Mouse (Mus musculus): ENCODE results near the gene Pcgf2.
"Not testable (repeated sequence)": the region's sequence is repeated elsewhere in the genome, so short reads cannot be mapped to it uniquely, and the experiment has no call there.

The Pcgf2 gene

DNA sequence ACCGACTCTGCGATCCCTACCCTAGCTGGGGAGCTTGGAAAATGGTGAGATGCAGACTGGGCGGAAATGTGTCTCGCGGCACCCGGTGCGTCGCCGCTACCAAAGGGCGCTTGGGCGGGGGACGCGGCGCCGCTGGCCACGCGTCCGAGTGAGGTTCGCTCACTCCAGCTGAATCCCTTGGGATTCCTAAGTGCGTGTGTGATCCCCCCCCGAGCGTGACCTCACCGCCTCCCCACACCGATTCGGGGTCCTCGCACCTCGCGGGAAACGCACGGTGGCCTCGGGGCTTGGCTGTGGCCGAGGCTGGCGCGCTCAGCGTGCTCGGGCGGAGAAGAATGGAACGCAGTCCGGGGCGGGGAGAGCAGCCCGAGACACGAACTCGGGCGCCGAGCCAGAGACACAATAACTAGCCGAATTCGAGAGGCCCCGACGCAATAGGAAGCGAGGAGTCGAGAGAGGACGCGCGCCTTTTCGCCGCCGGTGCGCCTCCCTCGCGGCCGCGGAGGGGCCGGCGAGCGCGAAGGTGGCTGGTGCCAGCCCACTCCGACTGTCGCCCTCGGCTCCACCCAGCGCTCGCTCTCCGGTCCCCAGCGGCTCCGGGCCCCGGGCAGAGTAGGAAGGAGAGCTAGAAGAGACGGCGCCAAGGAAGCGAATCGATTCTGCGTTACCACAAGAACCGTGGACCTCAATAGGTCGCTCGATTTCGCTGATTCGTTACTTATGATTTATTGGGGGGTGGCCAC is at the start of gene Pcgf2:
Gene Pcgf2, minus strand, starts transcription at position 495 of the 743 bp plus-strand sequence.
- DNase-seq (ENCODE audit: low spot score), result peak; percentile 63

DNA sequence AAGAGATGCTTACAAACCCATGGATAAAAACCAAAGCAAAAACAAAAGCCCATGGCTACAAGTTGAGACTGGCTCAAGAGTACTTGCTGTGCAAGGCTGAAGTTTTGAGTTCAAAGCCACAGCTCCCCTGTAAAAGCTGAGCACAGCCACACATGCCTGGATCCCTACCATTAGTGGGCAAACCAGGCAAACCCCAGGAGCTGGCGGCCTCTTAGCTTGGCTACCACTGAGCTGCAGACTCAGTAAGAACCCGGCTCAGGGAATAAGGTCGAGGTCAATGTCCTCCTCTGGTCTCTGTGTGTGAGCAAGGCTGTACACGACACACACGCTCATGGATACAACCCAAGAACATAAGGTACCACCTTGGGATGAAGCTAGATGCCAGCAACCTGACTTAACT is 48.2 kb upstream of the Pcgf2 start:
- DNase-seq (ENCODE audit: low spot score), result no peak

DNA sequence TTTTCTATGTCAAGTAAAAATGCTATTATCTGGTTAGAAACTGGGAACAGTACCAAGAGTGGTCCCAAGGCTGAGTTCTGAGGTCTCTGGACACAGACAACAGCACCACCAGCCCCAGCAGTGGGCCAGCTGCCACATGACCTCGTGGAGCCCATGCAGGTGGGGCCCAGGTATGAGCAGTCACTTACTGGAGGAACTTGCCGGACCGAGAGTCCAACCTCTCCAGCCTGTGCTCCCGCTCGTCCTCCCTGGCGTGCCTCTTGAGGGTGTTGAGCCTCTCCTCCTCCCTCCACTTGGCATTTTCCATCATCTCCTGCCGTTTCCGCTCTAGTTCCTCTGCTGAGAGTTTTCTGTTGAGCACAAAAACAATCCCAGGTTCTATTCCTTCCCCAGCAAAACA is 47.5 kb upstream of the Pcgf2 start:
- no peak for DNase-seq (ENCODE audit: low spot score)

DNA sequence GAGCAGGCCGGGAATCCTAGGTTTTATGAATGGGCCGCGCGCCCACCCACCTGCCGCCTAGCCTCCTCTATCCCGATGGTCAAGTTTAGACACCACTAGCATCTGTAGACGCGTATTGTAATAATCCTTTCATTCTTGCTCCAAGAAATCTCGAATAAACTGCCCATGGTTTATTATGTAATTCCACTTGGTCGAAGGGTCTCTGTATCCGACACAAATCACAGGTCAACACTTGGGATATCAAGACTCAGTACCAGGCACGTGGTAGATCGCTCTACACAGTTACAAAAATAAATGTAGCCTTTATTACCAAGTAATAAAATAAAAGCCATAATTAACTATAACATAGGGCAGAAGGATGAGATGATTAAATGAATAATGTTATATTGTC is 45.0 kb upstream of the Pcgf2 start:
- DNase-seq (ENCODE audit: low spot score), result no peak

DNA sequence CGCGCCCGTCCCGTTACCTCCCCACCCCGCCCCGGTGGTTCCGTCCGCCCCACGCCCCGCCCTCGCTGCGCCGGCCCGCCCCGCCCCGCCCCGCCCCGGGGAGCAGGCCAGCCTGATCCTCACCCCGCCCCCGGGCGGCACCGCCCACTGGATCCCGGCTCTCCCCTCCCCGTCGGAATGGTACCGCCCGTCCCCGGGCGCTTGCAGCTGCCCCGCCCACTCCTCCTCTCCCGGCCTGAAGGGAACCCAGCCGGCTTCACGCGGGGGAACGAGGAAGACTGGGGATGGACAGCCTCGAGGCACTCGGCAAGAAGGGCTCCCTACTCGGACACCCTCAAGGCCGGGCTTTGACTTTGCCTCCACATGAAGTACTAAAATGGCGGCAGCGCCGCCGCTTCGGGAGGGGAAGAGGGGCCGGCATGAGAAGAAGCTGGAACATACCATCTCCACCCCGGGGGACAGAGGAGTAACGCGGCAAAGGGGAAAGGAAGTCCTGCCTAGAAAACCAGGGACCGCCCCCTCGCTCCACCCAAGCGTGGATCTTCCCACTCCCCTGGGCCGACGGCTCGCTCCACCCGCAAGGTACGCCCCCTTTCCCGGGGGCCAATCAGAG is 44.5 kb upstream of the Pcgf2 start:
- DNase-seq (ENCODE audit: low spot score), result peak; percentile 85

DNA sequence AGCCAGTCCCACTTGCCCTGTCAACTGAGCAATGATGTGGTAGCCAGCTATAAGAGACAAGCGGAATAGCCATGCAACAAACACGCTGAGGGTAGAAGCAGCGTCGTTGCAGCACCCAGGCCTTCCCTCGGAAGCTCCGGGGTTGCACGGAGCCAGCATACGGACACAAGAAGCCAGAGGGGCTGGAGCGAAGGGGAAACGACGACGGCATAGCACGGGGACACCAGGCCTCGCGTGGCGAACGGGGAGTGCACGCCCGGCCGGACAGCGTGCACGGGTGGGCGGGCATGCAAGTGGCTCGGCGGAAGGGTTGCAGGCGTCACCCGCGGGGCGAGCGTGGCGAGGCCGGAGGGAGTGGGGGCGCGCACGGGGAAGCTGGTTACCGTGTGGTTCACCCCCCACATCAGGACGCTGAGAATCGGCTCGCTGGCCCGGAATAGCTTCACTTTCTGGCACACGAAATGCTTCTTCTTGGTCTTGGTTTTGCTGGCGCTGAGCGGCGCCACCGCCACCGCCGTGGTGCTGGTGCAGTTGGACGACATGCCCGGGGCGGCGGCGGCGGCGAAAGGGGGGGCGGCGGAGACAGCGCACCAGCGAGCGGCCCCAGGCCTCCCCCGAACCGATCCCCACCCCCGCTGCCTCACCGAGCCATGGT is 43.9 kb upstream of the Pcgf2 start, which contains the start of gene Pip4k2b:
Gene Pip4k2b, minus strand, starts transcription at position 642 of the 655 bp plus-strand sequence.
- DNase-seq (ENCODE audit: low spot score), result no peak

DNA sequence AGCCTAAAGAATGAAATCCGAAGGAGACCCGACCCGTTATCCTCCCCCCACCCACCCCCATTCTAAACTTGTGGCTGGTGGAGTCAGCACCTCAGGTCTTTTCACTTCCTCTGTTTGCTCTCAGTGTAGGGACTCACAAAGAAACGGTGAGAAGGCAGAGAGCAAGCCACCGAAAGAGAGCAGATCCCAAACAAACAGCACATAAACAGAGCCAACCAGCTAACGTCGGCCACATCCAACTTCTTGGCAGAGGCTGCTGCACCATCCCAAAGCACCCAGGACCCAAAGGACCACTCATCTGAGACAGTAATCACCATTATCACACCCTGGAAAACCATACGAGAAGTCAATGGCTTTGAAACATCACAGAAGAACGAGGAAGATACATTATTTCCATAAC is 43.1 kb upstream of the Pcgf2 start:
- no peak for DNase-seq (ENCODE audit: low spot score)

DNA sequence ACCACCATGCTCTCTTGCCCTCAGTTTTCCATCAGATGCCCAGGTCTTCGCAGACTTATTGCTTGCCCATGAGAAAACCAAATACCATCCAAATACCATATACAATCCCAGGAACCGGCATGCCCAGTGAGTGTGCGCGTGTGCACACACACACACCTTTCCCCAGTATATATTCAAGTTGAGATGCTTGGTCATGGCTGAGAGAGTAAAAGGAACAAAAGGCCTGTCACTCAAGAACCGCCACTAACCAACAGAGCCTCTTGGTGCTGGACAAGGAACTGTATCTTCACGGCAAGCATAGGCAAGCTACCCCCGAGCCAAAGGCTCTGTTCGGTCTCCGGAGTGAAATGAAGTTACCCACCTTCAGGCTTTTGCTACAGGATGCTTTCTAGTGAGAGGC is 42.3 kb upstream of the Pcgf2 start:
- no peak for DNase-seq (ENCODE audit: low spot score)

DNA sequence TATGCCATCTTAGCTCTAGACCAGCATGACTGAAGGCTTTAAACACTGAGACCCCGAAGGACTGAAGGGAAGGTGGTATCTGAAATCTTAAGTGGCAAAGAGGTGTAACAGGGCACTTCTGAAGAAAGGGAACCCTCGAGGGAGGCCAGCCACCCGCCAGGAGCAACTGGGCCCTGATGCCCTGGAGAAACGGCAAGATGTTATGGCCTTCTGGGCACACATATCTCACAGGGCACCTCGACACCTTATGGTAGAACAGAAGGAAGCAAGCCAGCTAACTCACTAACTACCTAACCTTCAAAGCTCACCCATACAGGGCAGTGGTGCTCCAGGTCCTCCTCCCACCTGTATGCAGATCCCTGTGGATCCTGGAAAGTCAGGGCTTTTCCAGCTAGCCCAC is 41.9 kb upstream of the Pcgf2 start:
- DNase-seq (ENCODE audit: low spot score), result no peak

DNA sequence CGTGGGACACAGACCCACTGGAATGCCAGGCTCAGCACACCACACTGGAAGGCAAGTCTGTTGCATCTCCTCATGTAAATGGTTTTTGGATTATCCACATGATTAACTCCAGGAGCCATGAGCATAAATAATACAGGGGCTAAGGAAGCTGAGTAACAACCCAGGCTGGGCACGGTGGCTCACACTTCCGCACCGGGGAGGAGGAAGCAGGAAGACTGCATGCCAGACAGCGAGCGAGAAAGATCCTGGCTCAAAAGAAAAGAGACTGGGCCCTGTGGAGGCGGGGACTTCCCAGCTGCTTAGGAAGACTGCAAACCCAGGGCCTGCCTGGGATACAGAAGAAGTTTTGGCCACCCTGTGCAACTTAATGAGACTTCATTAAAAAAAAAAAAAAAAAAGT is 39.9 kb upstream of the Pcgf2 start:
- DNase-seq (ENCODE audit: low spot score), result no peak

DNA sequence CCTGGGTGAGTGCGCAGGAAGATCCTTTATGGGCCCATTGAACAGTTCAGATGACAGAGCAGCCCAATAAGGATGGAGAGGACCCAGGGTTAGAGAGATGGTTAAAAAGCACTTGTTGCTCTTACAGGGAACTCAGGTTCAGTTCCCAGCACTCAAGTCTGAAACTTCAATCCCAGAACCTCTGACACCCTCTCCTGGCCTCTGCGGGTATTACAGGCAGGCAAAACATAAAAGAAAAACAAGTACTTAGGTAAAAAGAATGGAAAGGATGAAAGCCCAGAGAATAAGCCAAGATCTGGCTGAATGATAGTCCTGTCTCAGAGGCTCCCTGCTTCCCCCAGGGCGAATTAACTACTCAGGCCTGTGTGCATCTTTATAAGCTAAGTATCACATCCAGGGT is 38.9 kb upstream of the Pcgf2 start:
- DNase-seq (ENCODE audit: low spot score), result no peak

DNA sequence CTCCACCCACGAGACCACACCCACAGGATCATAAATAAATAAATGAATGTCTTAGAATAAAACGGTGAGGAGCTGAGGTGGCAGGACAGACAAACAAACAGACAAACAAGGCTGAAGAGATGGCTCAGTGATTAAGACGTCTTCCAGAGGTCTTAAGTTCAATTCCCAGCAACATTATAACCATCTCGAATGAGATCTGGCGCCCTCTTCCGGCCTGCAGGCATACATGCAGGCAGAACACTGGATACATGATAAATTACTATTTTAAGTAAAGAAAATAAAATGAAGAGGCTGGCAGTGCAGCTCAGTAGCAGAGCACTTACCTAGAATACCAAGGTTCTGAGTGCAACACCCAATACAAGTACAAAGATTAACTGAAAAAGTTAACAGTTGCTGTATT is 38.4 kb upstream of the Pcgf2 start:
- no peak for DNase-seq (ENCODE audit: low spot score)

DNA sequence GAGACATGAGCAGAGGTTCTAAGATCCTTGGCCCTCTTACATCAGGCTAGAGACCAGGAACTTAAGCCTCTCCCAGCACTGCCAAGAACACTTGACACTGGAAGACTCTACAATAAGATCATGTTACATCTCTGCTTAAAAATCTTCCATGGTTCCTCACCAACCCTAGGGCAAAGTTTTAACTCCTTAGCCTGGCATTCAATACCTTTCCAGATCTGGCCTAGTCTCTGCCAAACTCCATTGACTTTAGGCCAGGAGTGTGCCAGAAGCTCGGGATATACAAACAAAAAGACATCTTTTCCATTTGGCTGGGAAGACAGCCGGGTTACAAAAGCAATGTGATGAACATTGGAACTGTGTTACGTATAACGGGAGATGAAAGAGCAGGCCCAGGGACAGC is 37.3 kb upstream of the Pcgf2 start:
- no peak for DNase-seq (ENCODE audit: low spot score)

DNA sequence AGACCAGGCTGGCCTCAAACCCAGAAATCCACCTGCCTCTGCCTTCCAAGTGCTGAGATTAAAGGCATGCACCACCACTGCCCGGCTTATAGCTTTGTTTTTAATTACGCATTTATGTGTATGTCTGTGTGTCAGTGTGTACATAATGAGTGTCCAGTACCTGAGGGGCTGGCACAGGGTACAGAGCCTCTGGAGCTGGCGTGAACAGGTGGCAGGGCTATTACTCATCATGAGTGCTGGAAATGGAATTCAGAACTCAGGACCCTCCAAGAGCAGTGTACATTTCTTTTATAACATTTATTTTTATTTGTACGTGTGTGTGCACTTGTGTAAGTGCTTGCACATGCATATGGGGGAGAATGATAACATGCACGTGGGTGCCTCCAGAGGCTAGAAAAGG is 36.3 kb upstream of the Pcgf2 start:
- no peak for DNase-seq (ENCODE audit: low spot score)

DNA sequence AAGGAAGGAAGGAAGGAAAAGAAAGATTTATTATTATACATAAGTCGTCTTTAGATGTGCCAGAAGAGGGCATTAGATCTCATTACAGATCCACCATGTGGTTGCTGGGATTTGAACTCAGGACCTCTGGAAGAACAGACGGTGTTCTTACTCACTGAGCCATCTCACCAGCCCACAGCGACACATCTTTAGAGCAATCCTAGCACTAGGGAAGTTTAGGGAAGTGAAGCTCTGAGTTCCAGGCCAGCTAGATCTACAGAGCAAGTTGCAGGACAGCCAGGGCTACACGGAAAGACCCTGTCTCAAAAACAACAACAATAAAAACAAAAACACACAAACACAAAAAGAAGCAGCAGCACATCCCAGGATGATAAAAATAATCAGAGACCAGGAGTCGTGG is 34.5 kb upstream of the Pcgf2 start:
- DNase-seq (ENCODE audit: low spot score), result not testable (repeated sequence)

DNA sequence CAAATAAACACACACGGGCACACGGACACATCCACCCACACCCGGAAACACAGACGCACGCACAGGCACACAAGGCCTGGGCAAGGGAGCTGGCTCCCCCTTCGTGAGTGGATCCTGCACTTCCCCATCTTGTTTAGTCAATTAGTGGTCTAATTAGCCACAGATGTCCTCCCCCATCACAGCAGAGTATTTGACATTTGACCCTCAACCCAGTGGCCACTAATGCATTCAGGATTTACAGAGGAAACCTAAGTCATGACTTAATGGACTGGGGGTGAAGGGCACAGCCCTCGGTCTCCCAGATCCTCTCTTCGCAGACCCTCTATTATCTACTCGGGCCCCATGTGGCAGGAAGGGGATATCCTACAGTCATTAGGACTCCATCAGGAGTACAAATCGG is 33.4 kb upstream of the Pcgf2 start:
- DNase-seq (ENCODE audit: low spot score), result no peak

DNA sequence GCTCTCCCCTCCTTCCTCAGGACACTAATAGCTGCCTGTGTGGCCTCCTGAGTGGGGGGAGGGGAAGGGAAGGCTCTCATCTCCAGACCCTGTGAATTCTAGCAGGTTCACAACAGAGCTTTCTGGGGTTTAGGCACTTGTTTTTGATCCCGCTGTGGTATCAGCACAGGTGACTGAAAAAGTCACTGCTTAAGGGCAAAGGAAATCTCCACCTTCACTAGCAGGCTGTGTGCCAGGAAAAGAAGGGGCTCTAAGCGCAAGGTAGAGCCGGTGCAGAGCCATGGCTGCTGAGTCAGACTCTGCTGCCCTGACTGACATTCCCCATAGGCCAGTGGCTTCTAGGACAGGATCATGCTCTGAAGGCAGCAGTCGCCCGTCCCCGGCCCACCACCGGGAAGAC is 28.4 kb upstream of the Pcgf2 start:
- DNase-seq (ENCODE audit: low spot score), result no peak

DNA sequence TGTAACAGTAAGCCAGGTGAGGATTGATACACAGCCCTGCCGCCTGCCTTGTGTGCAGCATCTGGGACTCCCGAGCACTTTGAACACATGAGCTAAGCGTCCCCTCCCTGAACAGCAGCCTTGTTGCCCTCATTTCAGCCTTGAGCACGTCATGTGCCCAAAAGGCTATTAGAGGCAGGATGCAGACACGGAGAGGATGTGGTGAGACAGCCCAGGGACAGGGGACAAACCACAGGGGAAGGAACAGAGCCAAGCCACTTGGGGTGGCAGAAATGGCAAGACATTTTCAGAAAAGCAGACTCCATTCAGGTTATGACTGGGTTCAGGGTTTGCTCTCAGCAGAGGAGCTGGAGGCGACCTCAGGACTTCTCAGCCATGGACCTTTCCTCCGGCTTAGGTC is 28.0 kb upstream of the Pcgf2 start:
- no peak for DNase-seq (ENCODE audit: low spot score)

DNA sequence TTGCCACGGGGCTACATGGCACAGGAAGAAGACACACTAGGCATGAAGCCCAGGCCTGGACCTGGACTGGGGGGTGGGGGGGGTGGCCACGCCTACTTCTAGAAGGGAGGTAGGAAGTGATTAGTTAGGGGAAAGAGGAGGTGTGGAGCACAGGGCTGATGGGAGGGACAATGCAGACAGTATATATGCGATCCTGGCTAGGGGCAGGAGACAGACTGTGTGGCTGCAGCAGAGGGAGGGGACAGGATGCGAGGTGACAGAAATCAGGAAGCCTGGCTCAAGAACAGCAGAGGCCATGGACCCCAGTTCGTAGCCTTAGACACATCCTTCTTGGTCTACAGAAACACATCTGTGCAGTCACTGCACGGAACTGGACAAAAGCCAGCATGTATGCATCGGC is 23.4 kb upstream of the Pcgf2 start:
- DNase-seq (ENCODE audit: low spot score), result no peak

DNA sequence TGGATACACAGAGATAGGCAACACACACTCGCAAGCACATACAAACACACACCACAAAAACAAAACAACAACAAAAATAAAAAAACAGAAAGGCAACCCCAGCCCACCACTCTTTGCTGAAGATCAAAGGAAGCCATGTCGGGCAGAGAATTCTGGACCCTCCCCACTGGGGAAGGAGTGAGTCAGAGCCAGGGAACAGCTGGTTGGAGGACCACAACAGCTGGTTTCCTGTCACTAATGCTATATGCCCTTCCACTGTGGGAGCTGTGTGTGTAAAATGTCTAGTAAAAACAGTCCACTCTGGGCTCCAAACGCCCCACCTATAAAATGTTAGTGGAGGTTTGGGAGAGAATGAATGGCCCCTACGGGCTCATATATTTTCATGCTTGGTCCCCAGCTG is 21.0 kb upstream of the Pcgf2 start:
- DNase-seq (ENCODE audit: low spot score), result no peak

DNA sequence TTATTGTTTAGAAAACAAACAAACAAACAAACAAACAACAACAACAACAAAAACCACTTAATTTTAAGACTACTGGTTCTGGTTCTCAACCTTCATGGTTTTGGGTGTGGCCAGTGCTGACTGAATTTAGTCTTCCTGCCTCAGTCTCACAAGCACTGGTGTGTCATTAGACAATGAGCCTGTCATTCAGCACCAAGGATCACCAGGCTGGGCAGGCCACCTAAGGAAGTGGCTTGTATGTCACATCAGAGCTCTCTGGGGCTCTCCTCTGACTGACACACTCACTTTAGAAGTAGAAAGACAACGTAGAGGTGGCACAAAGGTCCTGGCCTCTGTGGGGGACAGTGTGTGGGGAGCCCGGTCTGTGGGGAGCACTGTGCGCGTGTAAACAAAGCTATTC is 18.7 kb upstream of the Pcgf2 start:
- DNase-seq (ENCODE audit: low spot score), result no peak

DNA sequence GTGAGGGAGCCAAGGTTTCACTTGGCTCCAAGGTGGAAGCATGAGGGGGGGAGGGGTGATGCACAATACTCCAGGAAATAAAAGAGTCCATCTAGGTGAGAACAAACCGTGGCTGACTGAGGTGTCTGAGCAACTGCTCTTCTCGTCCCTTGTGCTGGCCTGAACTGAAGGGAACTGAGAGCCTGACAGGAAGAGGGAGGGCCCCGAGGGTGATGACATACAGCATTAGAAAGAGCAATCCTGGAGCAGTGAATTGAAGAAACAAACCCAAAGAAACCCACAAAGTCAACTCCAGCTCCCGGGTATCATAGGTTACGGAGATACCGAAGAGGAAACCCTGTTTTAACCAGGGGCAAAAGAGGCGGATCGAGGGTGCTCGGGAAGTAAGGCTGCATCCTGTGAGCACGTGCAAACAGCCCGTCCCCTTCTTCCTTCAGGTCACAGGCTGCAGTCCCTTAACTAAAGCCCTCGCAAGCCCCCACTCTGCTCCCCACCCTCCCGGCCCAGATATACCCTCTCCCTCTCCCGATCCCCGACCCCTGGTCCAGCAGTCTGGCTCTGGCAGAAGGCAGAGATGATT is 18.1 kb upstream of the Pcgf2 start:
- DNase-seq (ENCODE audit: low spot score), result no peak
